Mouse (Mus musculus) lung, postnatal 0 days (tissue): ENCODE data around the gene Rbfox2.

Source experiments
- CTCF ChIP-seq: IDR thresholded peaks from 2 replicates; pipeline ENCODE4 v1.5.1; 2016; ENCODE audit warnings: antibody characterized with exemption, mild to moderate bottlenecking
- EP300 ChIP-seq: IDR thresholded peaks from 2 replicates; pipeline ENCODE4 v1.6.1; 2016; ENCODE audit warnings: antibody characterized with exemption, mild to moderate bottlenecking, control low read depth

DNA sequence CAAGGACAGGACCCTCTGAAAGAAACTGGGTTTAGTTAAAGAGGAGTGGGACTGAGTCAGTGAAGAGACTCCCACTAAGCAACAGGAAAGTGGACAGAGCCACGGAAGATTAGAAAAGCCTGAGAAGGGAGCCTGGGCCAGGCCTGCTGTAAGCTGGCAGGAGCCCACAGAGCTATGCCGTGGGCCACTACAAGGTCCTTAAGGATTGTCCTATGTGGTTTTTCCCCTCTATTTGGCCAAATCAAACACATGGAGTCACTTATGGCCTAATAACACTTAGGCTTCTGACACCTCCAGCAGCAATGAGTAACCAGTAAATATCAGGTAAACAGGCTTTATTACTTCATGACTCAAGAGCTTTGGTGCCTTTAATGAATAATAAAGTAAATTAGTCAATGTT lies 31.2 kb downstream of the Rbfox2 start:
- TF ChIP-seq CTCF (no peak), EP300 (no peak)
